Mouse (Mus musculus): ENCODE results near the gene Ptch1.

Gene Ptch1

GRCm38 (mm10) chr13:63573256-63573835, at the start of gene Ptch1:
Gene Ptch1 (minus strand): TSS chr13:63573598.
- no peak for DNase-seq (ENCODE audit: low read depth, low spot score)

- DNase-seq (ENCODE audit: low read depth, low spot score), result no peak
These were observed 47.9 kb upstream of the Ptch1 start for GRCm38 (mm10) chr13:63621301-63621700.

- no peak for DNase-seq (ENCODE audit: low read depth, low spot score)
These were observed 39.8 kb upstream of the Ptch1 start for GRCm38 (mm10) chr13:63613201-63613600.

GRCm38 (mm10) chr13:63609734-63610133, 36.3 kb upstream of the Ptch1 start:
- DNase-seq (ENCODE audit: low read depth, low spot score), result no peak

GRCm38 (mm10) chr13:63597593-63597992, 24.2 kb upstream of the Ptch1 start:
- DNase-seq (ENCODE audit: low read depth, low spot score), result no peak

- no peak for DNase-seq (ENCODE audit: low read depth, low spot score)
These were observed 22.5 kb upstream of the Ptch1 start for GRCm38 (mm10) chr13:63595869-63596268.

GRCm38 (mm10) chr13:63593469-63594050, 20.2 kb upstream of the Ptch1 start:
- no peak for DNase-seq (ENCODE audit: low read depth, low spot score)

- DNase-seq (ENCODE audit: low read depth, low spot score), result no peak
These were observed 19.4 kb upstream of the Ptch1 start for GRCm38 (mm10) chr13:63592755-63593154.

GRCm38 (mm10) chr13:63574601-63575000, 1.2 kb upstream of the Ptch1 start:
- DNase-seq (ENCODE audit: low read depth, low spot score), result no peak

- DNase-seq (ENCODE audit: low read depth, low spot score), result no peak
These were observed 744 bp downstream of the Ptch1 start for GRCm38 (mm10) chr13:63572453-63573255.

- no peak for DNase-seq (ENCODE audit: low read depth, low spot score)
These were observed 1.3 kb downstream of the Ptch1 start for GRCm38 (mm10) chr13:63572111-63572452.

GRCm38 (mm10) chr13:63570456-63570855, 2.9 kb downstream of the Ptch1 start:
- DNase-seq (ENCODE audit: low read depth, low spot score), result no peak

- no peak for DNase-seq (ENCODE audit: low read depth, low spot score)
These were observed 4.0 kb downstream of the Ptch1 start for GRCm38 (mm10) chr13:63569396-63569756.

GRCm38 (mm10) chr13:63568741-63569395, 4.5 kb downstream of the Ptch1 start:
- DNase-seq (ENCODE audit: low read depth, low spot score), result no peak

GRCm38 (mm10) chr13:63568306-63568705, 5.1 kb downstream of the Ptch1 start:
- DNase-seq (ENCODE audit: low read depth, low spot score), result no peak

- peak; percentile 80 for DNase-seq (ENCODE audit: low read depth, low spot score)
These were observed 5.6 kb downstream of the Ptch1 start for GRCm38 (mm10) chr13:63567677-63568293.

GRCm38 (mm10) chr13:63566018-63567015, 7.1 kb downstream of the Ptch1 start:
- peak; percentile 91 for DNase-seq (ENCODE audit: low read depth, low spot score)

- DNase-seq (ENCODE audit: low read depth, low spot score), result no peak
These were observed 7.9 kb downstream of the Ptch1 start for GRCm38 (mm10) chr13:63565320-63566017.

GRCm38 (mm10) chr13:63564626-63565319, 8.6 kb downstream of the Ptch1 start:
- DNase-seq (ENCODE audit: low read depth, low spot score), result no peak

Data from telencephalon, adult 2 months (tissue).